Mouse (Mus musculus): ENCODE data around the gene Adgrl3.

DNA sequence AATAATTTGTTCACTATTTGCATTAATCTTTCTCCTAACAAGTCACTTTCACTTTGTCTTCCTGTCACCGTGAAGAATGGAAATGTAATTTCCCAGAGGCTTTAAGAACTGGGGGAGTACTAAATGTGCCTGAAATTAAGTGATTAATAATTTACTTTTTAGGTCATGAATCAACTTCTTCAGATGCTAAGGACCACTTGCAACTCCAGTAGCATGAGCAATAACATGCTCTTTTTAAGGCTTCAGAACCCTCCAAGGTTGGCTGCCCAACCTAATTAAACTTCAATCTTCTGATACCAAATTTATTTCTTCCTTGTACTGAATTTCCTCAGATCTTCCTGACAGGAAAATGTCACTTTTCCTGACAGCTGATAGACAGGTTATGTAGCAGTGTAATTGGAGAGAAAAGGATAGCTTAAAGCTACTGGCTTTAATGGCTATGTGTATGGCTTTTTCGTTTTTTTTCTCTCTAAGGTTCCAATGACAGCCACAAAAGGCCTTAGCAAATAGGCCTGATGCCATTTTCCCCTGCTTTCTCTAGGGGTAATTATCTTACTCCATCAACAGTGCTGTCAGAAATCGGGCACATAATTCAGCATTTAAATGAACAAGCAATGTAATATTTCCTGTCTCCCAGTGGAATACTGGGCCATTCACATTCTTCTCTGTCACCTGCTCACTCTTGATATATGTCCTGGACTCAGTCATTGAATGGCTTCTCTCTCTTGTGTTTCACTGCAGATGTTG is 718.5 kb downstream of the Adgrl3 start:
- TF ChIP-seq EP300 (IDR thresholded peaks at IDR 0.05; ENCODE audit: low read depth) (no peak), CTCF (IDR thresholded peaks at IDR 0.05; ENCODE audit: low read depth) (no peak)
